Mouse (Mus musculus): ENCODE data around the gene Tk2. TPM values are rescaled to one million over a fixed set of nuclear protein-coding genes. Genes with fewer than 3 reads are reported as not detected.
"Not testable (repeated sequence)": the region's sequence is repeated elsewhere in the genome, so short reads cannot be mapped to it uniquely, and the experiment has no call there.

The Tk2 gene
- 19.8 and 21.7 TPM in 2 replicates for polyA plus RNA-seq (2015; fragmentation: Nextera tagmentation; extraction: Ambion mirVana)

DNA sequence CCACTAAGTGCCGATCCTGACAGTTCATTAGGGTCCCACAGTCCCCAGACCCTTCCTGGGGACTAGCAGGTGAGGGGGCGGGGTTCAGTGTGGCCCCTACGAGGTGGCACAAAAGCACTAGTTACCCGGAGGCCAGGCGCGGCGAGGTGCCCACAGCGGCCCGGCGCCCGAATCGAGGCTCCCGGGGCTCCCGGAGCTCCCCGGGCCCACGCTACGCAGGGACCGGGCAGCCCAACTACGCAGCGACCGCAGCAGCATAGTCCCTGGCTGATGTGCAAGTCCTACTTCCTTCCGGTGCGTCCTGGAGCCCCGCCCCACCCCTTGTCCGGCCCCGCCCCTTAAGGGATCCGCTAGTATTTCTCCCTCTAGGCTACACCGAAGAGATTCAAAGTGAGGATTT is at the start of gene Tk2:
Gene Tk2, minus strand, starts transcription at position 283 of the 400 bp plus-strand sequence.
- Histone ChIP-seq H3K9me3 (no peaks in the 10 kb centered on the region), H3K27me3 (no peaks in the 10 kb centered on the region), H3K36me3 (0 out of 2 replicates have a peak, but pooled peaks cover 2% of the 10 kb centered on the region), H3K4me2 (peak within 1 kb of the TSS; percentile 84), H3K4me3 (peak within 1 kb of the TSS; percentile 90), H3K4me1 (peaks cover 20% of the 10 kb centered on the region), H3K9ac (peak within 1 kb of the TSS; percentile 87), H3K27ac (peak within 1 kb of the TSS; percentile 39; the same call in 1 of the 2 replicates)
- peak; percentile 73 for ATAC-seq (ENCODE audit: insufficient number of reproducible peaks, insufficient read depth, low FRiP score, low TSS enrichment, low read depth)
- under 1% methylated on average over 28 of the region's 28 CpGs for WGBS

- Histone ChIP-seq H3K4me1 (no peaks in the 10 kb centered on the region), H3K4me3 (no peak overlapping the region), H3K36me3 (no peaks in the 10 kb centered on the region), H3K4me2 (no peak overlapping the region), H3K9ac (no peak overlapping the region), H3K27me3 (no peaks in the 10 kb centered on the region), H3K9me3 (no peaks in the 10 kb centered on the region), H3K27ac (no peak overlapping the region)
- ATAC-seq (ENCODE audit: insufficient number of reproducible peaks, insufficient read depth, low FRiP score, low TSS enrichment, low read depth), result no peak
- WGBS, result 82% methylated on average over 1 of the region's 1 CpGs
Observed at GRCm38 (mm10) chr8:104294396-104294795, 46.0 kb upstream of the Tk2 start.

DNA sequence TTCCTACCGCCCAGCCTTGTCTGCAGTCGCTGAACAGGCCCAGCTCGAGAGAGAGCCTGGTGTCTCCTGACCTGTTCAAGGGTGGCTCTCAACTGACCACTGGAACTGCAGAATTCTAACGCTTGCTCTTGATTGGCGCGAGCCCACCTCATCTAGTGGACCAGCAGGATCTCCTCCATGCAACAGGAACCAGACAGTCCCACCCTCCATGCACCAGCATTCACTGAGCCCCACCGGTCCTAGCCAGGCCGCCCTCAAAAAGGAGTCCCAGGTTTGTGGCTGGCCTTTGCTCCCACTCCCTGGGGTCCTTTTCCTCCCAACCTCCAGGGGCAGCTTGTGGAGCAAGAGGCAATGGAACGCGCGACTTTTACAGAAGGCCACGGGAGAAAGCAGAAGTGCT is 44.7 kb upstream of the Tk2 start, which contains the start of gene Cmtm2a:
Gene Cmtm2a, minus strand, starts transcription at position 101 of the 400 bp plus-strand sequence.
- not testable (repeated sequence) for H3K9ac ChIP-seq; H3K4me3 ChIP-seq; H3K4me1 ChIP-seq; H3K36me3 ChIP-seq; ATAC-seq (ENCODE audit: insufficient number of reproducible peaks, insufficient read depth, low FRiP score, low TSS enrichment, low read depth); H3K27me3 ChIP-seq; H3K9me3 ChIP-seq; H3K27ac ChIP-seq; H3K4me2 ChIP-seq
- 89% methylated on average over 12 of the region's 12 CpGs for WGBS

- no peaks in the 10 kb centered on the region for H3K9me3 ChIP-seq
- no peaks in the 10 kb centered on the region for H3K4me1 ChIP-seq
- H3K4me2 ChIP-seq, result no peak overlapping the region
- ATAC-seq (ENCODE audit: insufficient number of reproducible peaks, insufficient read depth, low FRiP score, low TSS enrichment, low read depth), result no peak
- H3K4me3 ChIP-seq, result no peak overlapping the region
- no peaks in the 10 kb centered on the region for H3K27me3 ChIP-seq
- no peak overlapping the region for H3K9ac ChIP-seq
- peaks cover 9% of the 10 kb centered on the region for H3K36me3 ChIP-seq
- no peak overlapping the region for H3K27ac ChIP-seq
- 87% methylated on average over 6 of the region's 6 CpGs for WGBS
Observed at GRCm38 (mm10) chr8:104268937-104269440, 20.6 kb upstream of the Tk2 start.

DNA sequence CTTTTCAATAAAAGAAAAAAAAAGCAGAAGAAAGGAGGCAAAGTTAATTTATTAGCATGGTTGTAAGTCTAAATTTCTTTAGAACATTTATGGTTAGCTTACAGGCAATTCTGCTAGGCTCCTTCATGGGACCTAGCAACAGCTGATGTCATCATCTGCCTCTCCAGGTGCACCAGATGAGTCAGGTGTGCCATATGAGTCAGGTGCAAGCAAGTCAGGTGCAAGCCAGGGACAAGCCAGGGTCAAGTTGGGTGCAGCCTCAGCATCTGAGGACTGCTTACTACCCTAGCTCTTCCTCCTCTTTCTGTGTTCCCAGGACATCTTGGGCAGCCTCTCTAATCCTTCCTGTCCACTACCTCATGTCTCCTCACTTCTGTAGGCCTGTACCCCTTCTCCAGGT is 20.0 kb upstream of the Tk2 start:
- no peak for ATAC-seq (ENCODE audit: insufficient number of reproducible peaks, insufficient read depth, low FRiP score, low TSS enrichment, low read depth)

DNA sequence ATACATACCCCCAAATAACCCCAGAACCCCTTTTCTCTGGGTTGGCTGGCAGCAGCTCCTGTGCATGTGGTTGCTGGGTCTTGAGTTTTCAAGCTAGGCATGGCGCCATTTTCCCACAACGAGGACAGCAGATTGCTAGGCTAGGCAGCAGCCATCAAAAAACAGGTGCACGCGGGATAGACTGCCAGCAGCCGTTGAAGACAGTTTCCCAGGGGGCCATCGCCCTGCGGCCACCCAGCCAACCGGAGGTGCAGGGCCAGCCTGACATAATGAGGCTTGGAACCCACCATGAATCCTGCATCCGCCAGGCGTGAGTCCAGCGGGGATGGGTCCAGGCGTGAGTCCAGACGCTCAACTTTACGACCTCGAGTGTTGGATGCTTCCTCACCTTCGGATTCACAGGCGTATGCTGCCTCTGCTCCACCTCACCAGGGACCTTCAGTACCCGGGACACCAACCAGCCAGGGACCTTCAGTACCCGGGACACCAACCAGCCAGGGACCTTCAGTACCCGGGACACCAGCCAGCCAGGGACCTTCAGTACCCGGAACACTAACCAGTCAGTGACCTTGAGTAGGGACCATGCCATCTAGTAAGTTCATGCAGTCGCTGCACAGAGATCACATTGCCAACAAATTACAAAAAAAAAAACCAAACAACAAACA is 16.0 kb upstream of the Tk2 start:
- H3K27ac ChIP-seq; H3K4me1 ChIP-seq; H3K4me3 ChIP-seq; H3K9me3 ChIP-seq; ATAC-seq (ENCODE audit: insufficient number of reproducible peaks, insufficient read depth, low FRiP score, low TSS enrichment, low read depth); H3K27me3 ChIP-seq; H3K9ac ChIP-seq; H3K4me2 ChIP-seq: not testable (repeated sequence)
- peaks cover 38% of the 10 kb centered on the region for H3K36me3 ChIP-seq
- 97% methylated on average over 22 of the region's 22 CpGs for WGBS

More for the DNA sequence above, 20.0 kb upstream of the Tk2 start:
- H3K27ac ChIP-seq, result no peak overlapping the region
- no peaks in the 10 kb centered on the region for H3K9me3 ChIP-seq
- no peaks in the 10 kb centered on the region for H3K4me1 ChIP-seq
- H3K4me3 ChIP-seq, result no peak overlapping the region
- H3K4me2 ChIP-seq, result no peak overlapping the region
- no peak overlapping the region for H3K9ac ChIP-seq
- H3K27me3 ChIP-seq, result no peaks in the 10 kb centered on the region
- peaks cover 16% of the 10 kb centered on the region for H3K36me3 ChIP-seq

DNA sequence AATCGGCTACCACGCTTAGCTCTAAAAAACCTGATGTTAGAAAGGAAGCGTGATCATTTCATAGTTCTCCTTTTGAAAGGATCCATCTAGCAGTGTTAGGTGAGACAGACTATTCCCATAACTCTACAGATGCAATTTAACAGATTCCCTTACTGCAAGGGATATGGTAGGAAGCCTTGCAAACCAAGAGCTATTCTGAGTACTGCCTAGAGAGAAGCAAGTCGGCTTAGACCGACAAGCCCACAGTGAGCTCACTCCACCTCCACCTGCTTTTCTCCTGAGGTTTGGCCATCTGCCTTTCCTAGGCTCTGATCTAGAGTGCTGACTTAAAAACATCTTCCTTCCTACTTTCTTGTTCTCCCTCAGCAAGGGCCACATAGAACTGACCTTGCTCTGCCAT is 13.4 kb upstream of the Tk2 start:
- not testable (repeated sequence) for H3K9me3 ChIP-seq; H3K4me2 ChIP-seq; ATAC-seq (ENCODE audit: insufficient number of reproducible peaks, insufficient read depth, low FRiP score, low TSS enrichment, low read depth); H3K4me3 ChIP-seq; H3K9ac ChIP-seq; H3K27ac ChIP-seq; H3K4me1 ChIP-seq; H3K27me3 ChIP-seq
- peaks cover 63% of the 10 kb centered on the region for H3K36me3 ChIP-seq
- 90% methylated on average over 5 of the region's 5 CpGs for WGBS

DNA sequence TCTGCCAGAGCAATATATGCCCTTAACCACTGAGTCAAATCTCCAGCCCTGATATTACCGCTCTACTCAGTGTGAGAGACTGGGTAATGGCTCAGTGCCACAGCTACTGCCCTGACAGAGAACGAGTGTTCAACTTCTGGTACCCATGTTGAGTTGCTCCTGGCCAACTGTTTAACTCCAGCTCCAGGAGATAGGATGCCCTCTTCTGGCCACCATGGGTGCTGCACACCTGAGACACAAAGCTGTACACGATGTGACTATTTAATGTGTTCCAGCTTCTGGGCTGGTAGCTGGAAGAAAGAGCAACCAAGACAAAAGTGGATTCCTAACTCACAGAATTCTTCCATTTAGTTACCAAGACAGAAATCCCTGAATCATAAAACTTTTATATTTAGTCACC is 4.7 kb upstream of the Tk2 start:
- Histone ChIP-seq H3K36me3 (peaks cover 11% of the 10 kb centered on the region), H3K9ac (no peak overlapping the region), H3K4me1 (peaks cover 13% of the 10 kb centered on the region), H3K27ac (no peak overlapping the region), H3K9me3 (0 out of 2 replicates have a peak, but pooled peaks cover 2% of the 10 kb centered on the region), H3K4me3 (no peak overlapping the region), H3K4me2 (no peak overlapping the region), H3K27me3 (no peaks in the 10 kb centered on the region)
- ATAC-seq (ENCODE audit: insufficient number of reproducible peaks, insufficient read depth, low FRiP score, low TSS enrichment, low read depth), result no peak
- 85% methylated on average over 3 of the region's 3 CpGs for WGBS

DNA sequence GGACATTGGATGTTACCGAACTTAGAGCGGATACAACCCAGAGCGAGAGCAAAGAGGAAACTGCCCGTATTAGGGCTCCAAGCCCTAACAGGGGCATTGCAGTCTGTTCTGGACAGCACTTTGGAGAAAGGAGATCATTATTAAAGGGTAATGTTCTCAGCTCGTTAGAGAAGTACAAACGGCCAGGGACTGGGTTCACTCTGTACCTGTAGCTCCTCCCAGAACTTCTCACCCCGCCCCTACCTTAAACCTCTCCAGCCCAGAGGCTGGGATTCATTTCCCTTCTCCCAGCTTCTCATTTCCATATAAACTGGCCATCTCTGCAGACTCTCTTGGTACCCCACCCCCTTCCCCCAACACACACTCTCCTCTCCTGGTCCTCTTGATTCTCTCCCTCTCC is 3.1 kb upstream of the Tk2 start:
- Histone ChIP-seq H3K4me1 (peaks cover 20% of the 10 kb centered on the region), H3K4me2 (peak overlapping the region; percentile 77), H3K27me3 (no peaks in the 10 kb centered on the region), H3K27ac (no peak overlapping the region), H3K4me3 (peak overlapping the region; percentile 72), H3K9me3 (no peaks in the 10 kb centered on the region), H3K9ac (peak overlapping the region; percentile 83), H3K36me3 (no peaks in the 10 kb centered on the region)
- ATAC-seq (ENCODE audit: insufficient number of reproducible peaks, insufficient read depth, low FRiP score, low TSS enrichment, low read depth), result no peak
- under 1% methylated on average over 7 of the region's 7 CpGs for WGBS

DNA sequence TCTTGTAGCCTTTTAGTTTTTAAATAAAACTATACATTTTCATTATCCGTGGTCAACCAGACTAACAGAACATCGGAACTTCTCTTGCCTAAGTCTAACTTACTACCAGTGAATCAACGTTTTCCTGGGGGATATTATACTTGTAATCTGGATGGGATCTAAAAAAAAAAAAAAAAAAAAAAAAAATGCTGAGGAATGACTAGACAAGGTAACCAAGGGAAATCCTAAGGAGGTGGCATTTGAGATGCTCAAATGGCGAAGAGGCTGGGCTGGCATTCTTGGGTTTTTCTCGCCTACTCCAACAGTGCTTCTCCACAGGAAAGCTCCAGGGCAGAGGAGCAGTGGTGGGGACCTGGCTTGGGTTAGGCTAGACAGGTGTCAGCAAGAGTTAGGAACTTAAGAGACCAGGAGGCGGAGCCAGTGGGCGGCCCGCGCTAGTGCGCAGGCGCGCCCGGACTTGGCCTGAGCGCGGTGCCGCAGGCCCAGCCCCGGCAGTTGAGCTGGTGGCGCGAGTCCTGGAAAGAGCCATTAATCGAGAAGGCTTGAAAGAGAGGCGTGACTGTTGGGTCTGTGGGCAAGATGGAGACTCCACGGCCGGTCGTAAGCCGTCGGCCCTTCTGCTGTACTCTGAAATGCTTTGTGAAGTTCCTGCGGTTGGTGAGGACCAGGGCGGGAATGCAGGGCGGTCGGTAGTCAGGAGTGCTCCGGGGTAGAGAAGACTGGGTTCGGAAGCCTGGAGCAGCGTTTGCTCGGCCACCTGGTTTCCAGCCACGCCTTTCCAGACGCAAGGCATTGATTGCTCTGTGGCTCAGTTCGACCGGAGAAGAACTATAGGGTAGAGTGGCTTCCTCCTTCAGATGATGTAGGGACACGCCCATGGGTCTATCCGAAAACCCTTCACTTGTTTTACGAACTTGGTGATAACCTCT is 2.3 kb upstream of the Tk2 start, which contains the start of gene Cklf:
Gene Cklf, plus strand, starts transcription at position 423 of the 929 bp plus-strand sequence.
- H3K4me3 ChIP-seq, result peak within 1 kb of the TSS; percentile 72
- H3K4me2 ChIP-seq, result peak within 1 kb of the TSS; percentile 77
- peak; percentile 73 for ATAC-seq (ENCODE audit: insufficient number of reproducible peaks, insufficient read depth, low FRiP score, low TSS enrichment, low read depth)
- H3K36me3 ChIP-seq, result no peaks in the 10 kb centered on the region
- 4% methylated on average over 41 of the region's 41 CpGs for WGBS
- no peaks in the 10 kb centered on the region for H3K27me3 ChIP-seq
- H3K4me1 ChIP-seq, result peaks cover 20% of the 10 kb centered on the region
- H3K27ac ChIP-seq, result peak within 1 kb of the TSS; percentile 84
- H3K9me3 ChIP-seq, result no peaks in the 10 kb centered on the region
- H3K9ac ChIP-seq, result peak within 1 kb of the TSS; percentile 83

GRCm38 (mm10) chr8:104249442-104249996 is 1.2 kb upstream of the Tk2 start:
- no peak overlapping the region for H3K4me3 ChIP-seq
- H3K27ac ChIP-seq, result no peak overlapping the region
- H3K36me3 ChIP-seq, result no peaks in the 10 kb centered on the region
- peaks cover 20% of the 10 kb centered on the region for H3K4me1 ChIP-seq
- WGBS, result 85% methylated on average over 7 of the region's 7 CpGs
- ATAC-seq (ENCODE audit: insufficient number of reproducible peaks, insufficient read depth, low FRiP score, low TSS enrichment, low read depth), result no peak
- no peaks in the 10 kb centered on the region for H3K27me3 ChIP-seq
- no peaks in the 10 kb centered on the region for H3K9me3 ChIP-seq
- no peak overlapping the region for H3K9ac ChIP-seq
- no peak overlapping the region for H3K4me2 ChIP-seq

Measured in embryonic facial prominence, embryonic 13.5 days (tissue).